Mouse (Mus musculus) gastrocnemius, postnatal 10 days (tissue): ENCODE data around the gene Slc35d2. TPM values are rescaled to one million over a fixed set of nuclear protein-coding genes. Genes with fewer than 3 reads are reported as not detected.

Source experiments
- DNase-seq: peaks from one replicate; pipeline ENCODE4 v3.0.0; 2021; ENCODE audit warnings: mixed read lengths
- total RNA-seq, 2 experiments: library from RNA; stranded (reverse); gene quantifications; 2 replicates each; pipeline ENCODE4 v1.2.3; 2021

The Slc35d2 gene
- total RNA-seq, 2 experiments from 2014 or later: 1.3 to 1.8 TPM

- no peak for DNase-seq
These were observed 18.7 kb downstream of the Slc35d2 start for GRCm38 (mm10) chr13:64110421-64110820.

- DNase-seq: no peak
These were observed 20.8 kb downstream of the Slc35d2 start for GRCm38 (mm10) chr13:64108381-64108850.

- no peak for DNase-seq
These were observed 21.6 kb downstream of the Slc35d2 start for GRCm38 (mm10) chr13:64107535-64107934.

GRCm38 (mm10) chr13:64107105-64107504 lies 22.1 kb downstream of the Slc35d2 start:
- no peak for DNase-seq

- no peak for DNase-seq
These were observed 23.5 kb downstream of the Slc35d2 start for GRCm38 (mm10) chr13:64105690-64106089.

- DNase-seq: peak; percentile 18
These were observed 29.0 kb downstream of the Slc35d2 start for GRCm38 (mm10) chr13:64100186-64100585.

GRCm38 (mm10) chr13:64098992-64099391 lies 30.2 kb downstream of the Slc35d2 start:
- DNase-seq: peak; percentile 31

- peak; percentile 78 for DNase-seq
These were observed 35.8 kb downstream of the Slc35d2 start for GRCm38 (mm10) chr13:64093341-64093740.

GRCm38 (mm10) chr13:64092752-64093151 lies 36.4 kb downstream of the Slc35d2 start:
- DNase-seq: no peak

GRCm38 (mm10) chr13:64092141-64092540 lies 37.0 kb downstream of the Slc35d2 start:
- no peak for DNase-seq

- no peak for DNase-seq
These were observed 38.2 kb downstream of the Slc35d2 start for GRCm38 (mm10) chr13:64091006-64091405.

GRCm38 (mm10) chr13:64090278-64090677 lies 38.9 kb downstream of the Slc35d2 start:
- DNase-seq: no peak

- no peak for DNase-seq
These were observed 40.0 kb downstream of the Slc35d2 start, which contains the start of gene Hsd17b3 for GRCm38 (mm10) chr13:64089130-64089529. Gene Hsd17b3 (minus strand): TSS chr13:64089230.

GRCm38 (mm10) chr13:64088057-64088456 lies 41.1 kb downstream of the Slc35d2 start:
- DNase-seq: no peak

GRCm38 (mm10) chr13:64086036-64086435 lies 43.1 kb downstream of the Slc35d2 start:
- no peak for DNase-seq

- no peak for DNase-seq
These were observed 45.8 kb downstream of the Slc35d2 start for GRCm38 (mm10) chr13:64083331-64083730.

GRCm38 (mm10) chr13:64081012-64081919 lies 47.9 kb downstream of the Slc35d2 start:
- no peak for DNase-seq

GRCm38 (mm10) chr13:64077591-64077990 lies 51.6 kb downstream of the Slc35d2 start:
- no peak for DNase-seq

GRCm38 (mm10) chr13:64076074-64076473 lies 53.1 kb downstream of the Slc35d2 start:
- DNase-seq: no peak

GRCm38 (mm10) chr13:64066653-64067052 lies 62.5 kb downstream of the Slc35d2 start:
- DNase-seq: no peak

- DNase-seq: no peak
These were observed 64.9 kb downstream of the Slc35d2 start for GRCm38 (mm10) chr13:64064276-64064675.

- no peak for DNase-seq
These were observed 68.1 kb downstream of the Slc35d2 start for GRCm38 (mm10) chr13:64060935-64061506.

GRCm38 (mm10) chr13:64053959-64054358 lies 75.2 kb downstream of the Slc35d2 start:
- no peak for DNase-seq
